Mouse (Mus musculus) thymus, adult 2 months (tissue): Measurements from ENCODE around the gene Nr4a1. TPM values are rescaled to one million over a fixed set of nuclear protein-coding genes. Genes with fewer than 3 reads are reported as not detected.

ENCODE experiments used
- DNase-seq: peaks from one replicate; pipeline ENCODE4 v3.0.0; 2021
- H3K27ac ChIP-seq: fragments of 200-500 bp; 2 replicates; pipeline ENCODE4 v1.5.1; 2012; ENCODE audit warnings: low read length, control low read depth; ENCODE audit not compliant: control insufficient read depth, insufficient read depth
- H3K27me3 ChIP-seq: fragments of 200-500 bp; 2 replicates; pipeline ENCODE4 v1.6.1; 2012; ENCODE audit warnings: mild to moderate bottlenecking, low read length, moderate library complexity, mixed read lengths; ENCODE audit not compliant: control insufficient read depth, insufficient read depth
- H3K36me3 ChIP-seq: fragments of 200-500 bp; 2 replicates; pipeline ENCODE4 v1.6.1; 2012; ENCODE audit warnings: mild to moderate bottlenecking, low read length, moderate library complexity; ENCODE audit not compliant: control insufficient read depth, insufficient read depth
- H3K4me1 ChIP-seq: fragments of 200-500 bp; replicated peaks from 2 replicates; pipeline ENCODE4 v1.6.1; 2012; ENCODE audit warnings: low read length; ENCODE audit not compliant: control insufficient read depth, insufficient read depth
- H3K4me3 ChIP-seq: fragments of 200-500 bp; 2 replicates; pipeline ENCODE4 v1.5.1; 2012; ENCODE audit warnings: mild to moderate bottlenecking, low read length, control low read depth, moderate library complexity; ENCODE audit not compliant: control insufficient read depth, insufficient read depth
- CTCF ChIP-seq: fragments of 200-500 bp; IDR thresholded peaks from 2 replicates; pipeline ENCODE4 v1.5.1; 2012; ENCODE audit warnings: mild to moderate bottlenecking, control low read depth, low read length, moderate library complexity, borderline replicate concordance; ENCODE audit not compliant: control insufficient read depth, poor library complexity, insufficient read depth; ENCODE audit errors: extremely low read depth
- POLR2A ChIP-seq: fragments of 200-500 bp; IDR thresholded peaks from 2 replicates; pipeline ENCODE4 v1.6.1; 2012; ENCODE audit warnings: mild to moderate bottlenecking, low read length, control low read depth, moderate library complexity; ENCODE audit not compliant: control insufficient read depth, poor library complexity, insufficient read depth; ENCODE audit errors: extremely low read depth
- WGBS: fragments of 180-500 bp; shearing (Covaris S2); methylation state at CpG from one replicate; pipeline ENCODE4 v1.1.7; 2018; 5-methylcytosine and 5-hydroxymethylcytosine counted together
- polyA plus RNA-seq: library from polyadenylated mRNA; depleted of rRNA; stranded (reverse); fragments of >200 nt; gene quantifications from 2 replicates; pipeline ENCODE4 v1.2.3, GENCODE M21; 2012

Nr4a1 gene
- polyA plus RNA-seq, 1 experiment: 164 TPM

GRCm38 (mm10) chr15:101227971-101228370, 26.1 kb upstream of the Nr4a1 start:
- no peaks in the 10 kb centered on the region; the same call in 1 of the 2 replicates for H3K27me3 ChIP-seq
- TF ChIP-seq POLR2A (no peak), CTCF (no peak)
- no peak overlapping the region for H3K27ac ChIP-seq
- H3K4me3 ChIP-seq: no peak overlapping the region
- H3K4me1 ChIP-seq: peaks cover 41% of the 10 kb centered on the region
- H3K36me3 ChIP-seq: no peaks in the 10 kb centered on the region
- 17% methylated on average over 7 of the region's 7 CpGs for WGBS
- no peak for DNase-seq

- no peak for DNase-seq
- 95% methylated on average over 21 of the region's 21 CpGs for WGBS
- no peak overlapping the region for H3K4me3 ChIP-seq
- H3K36me3 ChIP-seq: no peaks in the 10 kb centered on the region
- H3K27ac ChIP-seq: no peak overlapping the region
- H3K27me3 ChIP-seq: no peaks in the 10 kb centered on the region; the same call in 1 of the 2 replicates
- peaks cover 47% of the 10 kb centered on the region for H3K4me1 ChIP-seq
- no peak for TF ChIP-seq POLR2A
- TF ChIP-seq CTCF: no peak
Measured at GRCm38 (mm10) chr15:101228866-101229590, 25.0 kb upstream of the Nr4a1 start.

- WGBS: 97% methylated on average over 19 of the region's 19 CpGs
- Histone ChIP-seq H3K4me1 (peaks cover 46% of the 10 kb centered on the region), H3K27me3 (no peaks in the 10 kb centered on the region), H3K36me3 (no peaks in the 10 kb centered on the region), H3K4me3 (no peak overlapping the region), H3K27ac (no peak overlapping the region)
- TF ChIP-seq CTCF (no peak), POLR2A (no peak)
- no peak for DNase-seq
Measured at GRCm38 (mm10) chr15:101230503-101230902, 23.6 kb upstream of the Nr4a1 start.

GRCm38 (mm10) chr15:101230995-101231647, 22.9 kb upstream of the Nr4a1 start:
- peaks cover 49% of the 10 kb centered on the region for H3K4me1 ChIP-seq
- H3K4me3 ChIP-seq: no peak overlapping the region
- H3K27ac ChIP-seq: no peak overlapping the region
- WGBS: 96% methylated on average over 23 of the region's 23 CpGs
- no peak for DNase-seq
- H3K27me3 ChIP-seq: no peaks in the 10 kb centered on the region
- TF ChIP-seq POLR2A (no peak), CTCF (no peak)
- H3K36me3 ChIP-seq: no peaks in the 10 kb centered on the region

- H3K27me3 ChIP-seq: no peaks in the 10 kb centered on the region
- H3K4me3 ChIP-seq: no peak overlapping the region
- no peaks in the 10 kb centered on the region for H3K36me3 ChIP-seq
- TF ChIP-seq POLR2A: no peak
- TF ChIP-seq CTCF: no peak
- no peak for DNase-seq
- WGBS: 97% methylated on average over 56 of the region's 56 CpGs
- H3K4me1 ChIP-seq: peaks cover 53% of the 10 kb centered on the region
- no peak overlapping the region for H3K27ac ChIP-seq
Measured at GRCm38 (mm10) chr15:101231648-101232180, 22.4 kb upstream of the Nr4a1 start.

GRCm38 (mm10) chr15:101232607-101233006, 21.5 kb upstream of the Nr4a1 start:
- H3K27ac ChIP-seq: peak overlapping the region; percentile 16; the same call in 1 of the 2 replicates
- DNase-seq: no peak
- peaks cover 54% of the 10 kb centered on the region for H3K4me1 ChIP-seq
- no peaks in the 10 kb centered on the region for H3K27me3 ChIP-seq
- TF ChIP-seq CTCF (no peak), POLR2A (no peak)
- H3K4me3 ChIP-seq: no peak overlapping the region
- H3K36me3 ChIP-seq: no peaks in the 10 kb centered on the region
- WGBS: 10% methylated on average over 4 of the region's 4 CpGs
